Mouse (Mus musculus) megakaryocyte, embryonic 14.5 days (primary cell): ENCODE results near the gene Wdfy3. TPM values are rescaled to one million over a fixed set of nuclear protein-coding genes. Genes with fewer than 3 reads are reported as not detected.

Experiments
- H3K27me3 ChIP-seq: replicated peaks from 2 replicates; pipeline ENCODE3; 2012; ENCODE audit warnings: inconsistent platforms
- H3K36me3 ChIP-seq: replicated peaks from 2 replicates; pipeline ENCODE3; 2012; ENCODE audit warnings: low read length, inconsistent platforms, mixed read lengths
- H3K4me1 ChIP-seq: 2 replicates; pipeline ENCODE4 v1.6.1; 2012; ENCODE audit warnings: inconsistent platforms
- H3K4me3 ChIP-seq: replicated peaks from 2 replicates; pipeline ENCODE3; 2012; ENCODE audit warnings: moderate library complexity, mild to moderate bottlenecking, inconsistent platforms
- H3K9me3 ChIP-seq: 2 replicates; pipeline ENCODE4 v1.6.1; 2012; ENCODE audit warnings: inconsistent platforms
- FLI1 ChIP-seq: IDR thresholded peaks from 2 replicates; pipeline ENCODE4 v1.6.1; 2012; ENCODE audit warnings: low read length, inconsistent platforms, mixed read lengths
- GATA1 ChIP-seq: IDR thresholded peaks from 3 replicates; pipeline ENCODE4 v1.6.1; 2012; ENCODE audit warnings: mixed read lengths, low read length, inconsistent platforms, borderline replicate concordance
- polyA plus RNA-seq: library from polyadenylated mRNA; stranded (reverse); fragments of >175 nt; gene quantifications from 2 replicates; pipeline ENCODE4 v1.2.3, GENCODE M21; 2012; ENCODE audit warnings: low replicate concordance; ENCODE audit not compliant: insufficient read depth

Gene Wdfy3
- polyA plus RNA-seq, 1 experiment = 4.3 TPM

GRCm38 (mm10) chr5:101895717-101896645 lies 173.7 kb downstream of the Wdfy3 start:
- no peak overlapping the region for H3K4me3 ChIP-seq
- H3K27me3 ChIP-seq = no peaks in the 10 kb centered on the region
- TF ChIP-seq FLI1 (no peak), GATA1 (no peak)
- no peaks in the 10 kb centered on the region for H3K9me3 ChIP-seq
- H3K36me3 ChIP-seq = peaks cover 92% of the 10 kb centered on the region
- H3K4me1 ChIP-seq = peaks cover 3% of the 10 kb centered on the region; the same call in 1 of the 2 replicates

- Histone ChIP-seq H3K4me1 (peaks cover 3% of the 10 kb centered on the region; the same call in 1 of the 2 replicates), H3K36me3 (peaks cover 92% of the 10 kb centered on the region)
Measured at GRCm38 (mm10) chr5:101895119-101895518, 174.6 kb downstream of the Wdfy3 start.

GRCm38 (mm10) chr5:101893820-101894515 lies 175.8 kb downstream of the Wdfy3 start:
- Histone ChIP-seq H3K4me1 (peaks cover 3% of the 10 kb centered on the region; the same call in 1 of the 2 replicates), H3K36me3 (peaks cover 92% of the 10 kb centered on the region), H3K27me3 (no peaks in the 10 kb centered on the region), H3K4me3 (no peak overlapping the region), H3K9me3 (no peaks in the 10 kb centered on the region)
- TF ChIP-seq GATA1 (no peak), FLI1 (no peak)

More at GRCm38 (mm10) chr5:101895119-101895518, 174.6 kb downstream of the Wdfy3 start:
- H3K27me3 ChIP-seq = no peaks in the 10 kb centered on the region
- H3K4me3 ChIP-seq = no peak overlapping the region
- H3K9me3 ChIP-seq = no peaks in the 10 kb centered on the region
- TF ChIP-seq GATA1 (no peak), FLI1 (no peak)

- Histone ChIP-seq H3K27me3 (no peaks in the 10 kb centered on the region), H3K36me3 (peaks cover 100% of the 10 kb centered on the region), H3K4me1 (no peaks in the 10 kb centered on the region), H3K4me3 (no peak overlapping the region), H3K9me3 (no peaks in the 10 kb centered on the region)
- TF ChIP-seq FLI1 (no peak), GATA1 (no peak)
Measured at GRCm38 (mm10) chr5:101891694-101892416, 177.9 kb downstream of the Wdfy3 start.

GRCm38 (mm10) chr5:101887989-101888388 lies 181.7 kb downstream of the Wdfy3 start:
- Histone ChIP-seq H3K9me3 (no peaks in the 10 kb centered on the region), H3K4me3 (no peak overlapping the region), H3K27me3 (no peaks in the 10 kb centered on the region), H3K36me3 (peaks cover 100% of the 10 kb centered on the region), H3K4me1 (no peaks in the 10 kb centered on the region)
- no peak for TF ChIP-seq GATA1
- TF ChIP-seq FLI1 = no peak

GRCm38 (mm10) chr5:101885039-101885438 lies 184.7 kb downstream of the Wdfy3 start:
- TF ChIP-seq GATA1 (no peak), FLI1 (no peak)
- H3K4me1 ChIP-seq = no peaks in the 10 kb centered on the region
- H3K4me3 ChIP-seq = no peak overlapping the region
- no peaks in the 10 kb centered on the region for H3K27me3 ChIP-seq
- no peaks in the 10 kb centered on the region for H3K9me3 ChIP-seq
- peaks cover 100% of the 10 kb centered on the region for H3K36me3 ChIP-seq

GRCm38 (mm10) chr5:101882191-101882590 lies 187.5 kb downstream of the Wdfy3 start:
- TF ChIP-seq FLI1 = no peak
- no peak for TF ChIP-seq GATA1
- peaks cover 99% of the 10 kb centered on the region for H3K36me3 ChIP-seq
- no peak overlapping the region for H3K4me3 ChIP-seq

GRCm38 (mm10) chr5:101879914-101880313 lies 189.8 kb downstream of the Wdfy3 start:
- Histone ChIP-seq H3K9me3 (no peaks in the 10 kb centered on the region), H3K4me3 (no peak overlapping the region), H3K27me3 (no peaks in the 10 kb centered on the region), H3K4me1 (no peaks in the 10 kb centered on the region), H3K36me3 (peaks cover 99% of the 10 kb centered on the region)
- TF ChIP-seq GATA1 (no peak), FLI1 (no peak)

More at GRCm38 (mm10) chr5:101882191-101882590, 187.5 kb downstream of the Wdfy3 start:
- H3K9me3 ChIP-seq = no peaks in the 10 kb centered on the region
- no peaks in the 10 kb centered on the region for H3K4me1 ChIP-seq
- H3K27me3 ChIP-seq = no peaks in the 10 kb centered on the region

GRCm38 (mm10) chr5:101878403-101878802 lies 191.3 kb downstream of the Wdfy3 start:
- Histone ChIP-seq H3K9me3 (no peaks in the 10 kb centered on the region), H3K36me3 (peaks cover 99% of the 10 kb centered on the region), H3K27me3 (no peaks in the 10 kb centered on the region), H3K4me1 (no peaks in the 10 kb centered on the region), H3K4me3 (no peak overlapping the region)
- TF ChIP-seq FLI1 (no peak), GATA1 (no peak)
